Mouse (Mus musculus): ENCODE results near the gene Scp2.
"Not testable (repeated sequence)": the region's sequence is repeated elsewhere in the genome, so short reads cannot be mapped to it uniquely, and the experiment has no call there.

- TF ChIP-seq CTCF (IDR thresholded peaks at IDR 0.05; ENCODE audit: low read depth, low read length); GATA1 (IDR thresholded peaks at IDR 0.05; ENCODE audit: borderline replicate concordance, low read length); POLR2AphosphoS5 (IDR thresholded peaks at IDR 0.05; ENCODE audit: insufficient replicate concordance, low read depth, low read length): not testable (repeated sequence)
These were observed 756 bp upstream of the Scp2 start for GRCm38 (mm10) chr4:108145554-108145953.

All from G1E (cell line).